ENCODE assay signal across 8 mouse cellular contexts in the genomic region with DNA sequence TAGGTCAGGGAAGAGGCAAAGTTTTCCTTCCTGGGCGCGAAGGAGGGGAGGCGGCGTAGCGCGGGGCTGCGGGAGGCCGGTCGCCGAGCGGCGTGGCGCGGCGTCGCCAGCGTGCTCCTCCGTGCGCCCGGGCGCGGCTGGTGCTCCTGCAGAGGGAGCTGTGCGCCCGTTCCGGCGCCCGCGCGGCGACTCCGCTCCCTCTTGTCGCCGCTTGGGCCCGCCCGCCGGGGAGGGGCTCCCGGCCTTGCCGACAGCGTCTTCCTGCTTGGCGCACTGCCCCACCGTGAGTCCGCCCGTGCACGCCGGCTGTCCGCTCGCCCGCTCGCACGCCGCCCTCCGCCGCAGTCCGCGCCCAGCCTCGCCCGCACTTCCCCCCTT. TPM values are rescaled to one million over a fixed set of nuclear protein-coding genes. Genes with fewer than 3 reads are reported as not detected.
DNase-seq lines count a peak whose midpoint lies in the region; ATAC-seq and TF ChIP-seq lines count a peak whose summit lies in the region.

A gene (plus strand): TSS at position 273 of the 378 bp plus-strand sequence.

- no peaks in the 10 kb centered on the region for H3K4me1 ChIP-seq in bone marrow, adult 2 months (ENCODE audit: control insufficient read depth, insufficient read depth, low read length)
- peaks cover 12% of the 10 kb centered on the region; the same call in 1 of the 2 replicates for H3K4me1 ChIP-seq in embryonic facial prominence, embryonic 14.5 days (ENCODE audit: control insufficient read depth, insufficient read depth, low read length)
- peaks cover 14% of the 10 kb centered on the region; the same call in 1 of the 2 replicates for H3K4me1 ChIP-seq in limb, embryonic 15.5 days
- H3K4me1 ChIP-seq in midbrain, postnatal 0 days (ENCODE audit: insufficient read depth, low read length): 0 out of 2 replicates have a peak, but pooled peaks cover 11% of the 10 kb centered on the region

- peak; percentile 84 to 85 for DNase-seq in B cell, adult 2 months
- peak; percentile 96 for DNase-seq in embryonic facial prominence, embryonic 14.5 days (ENCODE audit: low spot score)
- peak; percentile 89 for DNase-seq in heart, adult 8-10 months (ENCODE audit: low spot score)
- DNase-seq in kidney, adult 8-10 months: peak; percentile 92
- DNase-seq in midbrain, postnatal 0 days (ENCODE audit: low spot score): peak; percentile 90
- peak; percentile 77 to 90 for DNase-seq in spleen, postnatal 10 days (ENCODE audit: low spot score in 2 of 2)

- H3K9ac ChIP-seq in embryonic facial prominence, embryonic 14.5 days (ENCODE audit: low read depth, low read length): peak within 1 kb of the TSS; percentile 93
- peak within 1 kb of the TSS; percentile 91 for H3K9ac ChIP-seq in limb, embryonic 15.5 days
- peak within 1 kb of the TSS; percentile 83 for H3K9ac ChIP-seq in midbrain, postnatal 0 days (replicated peaks; ENCODE audit: low read length, poor library complexity, severe bottlenecking)

- ATAC-seq in embryonic facial prominence, embryonic 14.5 days (ENCODE audit: low read depth): peak; percentile 93
- ATAC-seq in limb, embryonic 15.5 days (ENCODE audit: insufficient number of reproducible peaks, low FRiP score, low TSS enrichment, low read depth): peak; percentile 86
- peak; percentile 93 for ATAC-seq in midbrain, postnatal 0 days (ENCODE audit: low FRiP score)

- TF ChIP-seq CTCF in bone marrow, adult 2 months (IDR thresholded peaks at IDR 0.05; ENCODE audit: control insufficient read depth, insufficient read depth, low read length): no peak
- TF ChIP-seq CTCF in midbrain, postnatal 0 days (IDR thresholded peaks at IDR 0.05): peak; percentile 56

- 0 out of 2 replicates have a peak, but pooled peaks cover under 1% of the 10 kb centered on the region for H3K36me3 ChIP-seq in embryonic facial prominence, embryonic 14.5 days (ENCODE audit: control insufficient read depth, insufficient read depth, low read length)
- H3K36me3 ChIP-seq in limb, embryonic 15.5 days: no peaks in the 10 kb centered on the region
- H3K36me3 ChIP-seq in midbrain, postnatal 0 days (ENCODE audit: insufficient read depth, low read length): 0 out of 2 replicates have a peak, but pooled peaks cover under 1% of the 10 kb centered on the region

- no peaks in the 10 kb centered on the region for H3K9me3 ChIP-seq in embryonic facial prominence, embryonic 14.5 days (ENCODE audit: control insufficient read depth, low read length)
- H3K9me3 ChIP-seq in limb, embryonic 15.5 days: no peaks in the 10 kb centered on the region
- no peaks in the 10 kb centered on the region for H3K9me3 ChIP-seq in midbrain, postnatal 0 days (ENCODE audit: low read length)

- peak within 1 kb of the TSS; percentile 70 for H3K4me2 ChIP-seq in embryonic facial prominence, embryonic 14.5 days (ENCODE audit: low read depth, low read length)
- H3K4me2 ChIP-seq in limb, embryonic 15.5 days: peak within 1 kb of the TSS; percentile 76
- H3K4me2 ChIP-seq in midbrain, postnatal 0 days (ENCODE audit: low read depth, low read length, poor library complexity, severe bottlenecking): peak within 1 kb of the TSS; percentile 74

- no peaks in the 10 kb centered on the region for H3K27me3 ChIP-seq in embryonic facial prominence, embryonic 14.5 days (replicated peaks; ENCODE audit: control insufficient read depth, insufficient read depth, low read length)
- H3K27me3 ChIP-seq in limb, embryonic 15.5 days: no peaks in the 10 kb centered on the region
- no peaks in the 10 kb centered on the region for H3K27me3 ChIP-seq in midbrain, postnatal 0 days (ENCODE audit: insufficient read depth, low read length)

- WGBS in bone marrow, adult 2 months: under 1% methylated on average over 26 of the region's 57 CpGs
- WGBS in embryonic facial prominence, embryonic 14.5 days: 0% methylated on average over 4 of the region's 57 CpGs
- WGBS in limb, embryonic 15.5 days: under 1% methylated on average over 51 of the region's 57 CpGs
- under 1% methylated on average over 47 of the region's 57 CpGs for WGBS in midbrain, postnatal 0 days

- peak within 1 kb of the TSS; percentile 83 for H3K27ac ChIP-seq in bone marrow, adult 2 months (ENCODE audit: control insufficient read depth, insufficient read depth, low read depth, low read length, poor library complexity)
- H3K27ac ChIP-seq in embryonic facial prominence, embryonic 14.5 days (replicated peaks; ENCODE audit: low read depth, low read length): peak within 1 kb of the TSS; percentile 79
- H3K27ac ChIP-seq in limb, embryonic 15.5 days: peak within 1 kb of the TSS; percentile 85
- peak within 1 kb of the TSS; percentile 73 for H3K27ac ChIP-seq in midbrain, postnatal 0 days (ENCODE audit: low read depth, low read length)

- H3K4me3 ChIP-seq in bone marrow, adult 2 months (replicated peaks; ENCODE audit: control insufficient read depth, low read depth, low read length): peak within 1 kb of the TSS; percentile 92
- peak within 1 kb of the TSS; percentile 99 for H3K4me3 ChIP-seq in embryonic facial prominence, embryonic 14.5 days (ENCODE audit: low read depth, low read length)
- H3K4me3 ChIP-seq in limb, embryonic 15.5 days: peak within 1 kb of the TSS; percentile 99
- H3K4me3 ChIP-seq in midbrain, postnatal 0 days (ENCODE audit: low read depth, low read length): peak within 1 kb of the TSS; percentile 91

- TF ChIP-seq POLR2A in bone marrow, adult 2 months (IDR thresholded peaks at IDR 0.05; ENCODE audit: borderline replicate concordance, control insufficient read depth, low read depth, low read length): peak; percentile 76

RNA-seq across cellular contexts. Expression of the gene that starts here (rescaled TPM):
- polyA plus RNA-seq in bone marrow, adult 2 months (2011; ENCODE audit: insufficient read depth, insufficient read length, low replicate concordance, missing spikeins): 2.7 and 4.9 TPM in 2 replicates
- polyA plus RNA-seq in embryonic facial prominence, embryonic 14.5 days (2014; fragmentation: Nextera tagmentation; extraction: Ambion mirVana): 19.0 and 21.7 TPM in 2 replicates
- 10 to 100 TPM; 11.9 to 14.3 (median 13.3) TPM for total RNA-seq in heart, adult 8-10 months (2022)
- polyA plus RNA-seq in limb, embryonic 15.5 days (2015; fragmentation: Nextera tagmentation; extraction: Ambion mirVana): 19.8 and 21.6 TPM in 2 replicates
- total RNA-seq in midbrain, postnatal 0 days (2014; rRNA removed): 23.8 and 25.6 TPM in 2 replicates
- polyA plus RNA-seq in midbrain, postnatal 0 days (2015; fragmentation: Nextera tagmentation; extraction: Ambion mirVana): 21.1 and 21.5 TPM in 2 replicates

Comparison
In these comparisons a context has a peak if more than half of its experiments do, and no peak if none do; other contexts are left out.
1. Peak in every context shown above with its lines: DNase-seq, ATAC-seq, H3K4me3 ChIP-seq and H3K27ac ChIP-seq.